ENCODE assay signal across 20 mouse cellular contexts in genomic region chr1:120266460-120266859, GRCm38 (mm10). TPM values are rescaled to one million over a fixed set of nuclear protein-coding genes. Genes with fewer than 3 reads are reported as not detected.
A peak's percentile ranks its signal among the peaks of the same experiment; 100 is the strongest.
DNase-seq lines count a peak whose midpoint lies in the region; ATAC-seq and TF ChIP-seq lines count a peak whose summit lies in the region.
"Had no signal": no experiment of that assay in that cellular context is flagged by ENCODE, and none has a peak within 500 bp of the region (broad histone marks: within the 10 kb centered on the region; RNA-seq: fewer than 3 reads in every experiment).

No protein-coding gene starts in this region.

- no peak overlapping the region for H3K27ac ChIP-seq in kidney, postnatal 0 days
- H3K27ac ChIP-seq in liver, embryonic 11.5 days (ENCODE audit: low read depth, low read length) = peak overlapping the region; percentile 67
- H3K27ac ChIP-seq: embryonic facial prominence, embryonic 10.5 days; forebrain, embryonic 13.5 days; heart, adult 2 months; layer of hippocampus, adult 2 months; midbrain, embryonic 15.5 days; stomach, embryonic 15.5 days had no signal

- H3K36me3 ChIP-seq in kidney, postnatal 0 days (ENCODE audit: insufficient read depth, low read length) = no peaks in the 10 kb centered on the region
- no peaks in the 10 kb centered on the region for H3K36me3 ChIP-seq in liver, embryonic 11.5 days (ENCODE audit: control insufficient read depth, insufficient read depth, low read length)
- H3K36me3 ChIP-seq: embryonic facial prominence, embryonic 10.5 days; midbrain, embryonic 15.5 days; stomach, embryonic 15.5 days had no signal

- H3K9me3 ChIP-seq in kidney, postnatal 0 days (replicated peaks; ENCODE audit: low read length) = no peaks in the 10 kb centered on the region
- no peaks in the 10 kb centered on the region for H3K9me3 ChIP-seq in liver, embryonic 11.5 days (ENCODE audit: control insufficient read depth, low read length)
- H3K9me3 ChIP-seq: embryonic facial prominence, embryonic 10.5 days; forebrain, embryonic 13.5 days; midbrain, embryonic 15.5 days; stomach, embryonic 15.5 days had no signal

- no peak for TF ChIP-seq CTCF in kidney, postnatal 0 days (IDR thresholded peaks at IDR 0.05; ENCODE audit: low read depth)

- H3K4me1 ChIP-seq in kidney, postnatal 0 days (replicated peaks; ENCODE audit: insufficient read depth, low read length) = no peaks in the 10 kb centered on the region
- H3K4me1 ChIP-seq in liver, embryonic 11.5 days (replicated peaks; ENCODE audit: control insufficient read depth, insufficient read depth, low read length) = peaks cover 65% of the 10 kb centered on the region

- no peak overlapping the region for H3K4me3 ChIP-seq in kidney, postnatal 0 days (replicated peaks; ENCODE audit: low read depth, low read length)
- no peak overlapping the region for H3K4me3 ChIP-seq in liver, embryonic 11.5 days (ENCODE audit: low read depth, low read length)
- H3K4me3 ChIP-seq: embryonic facial prominence, embryonic 10.5 days; forebrain, embryonic 13.5 days; heart, adult 2 months; layer of hippocampus, adult 2 months; midbrain, embryonic 15.5 days; stomach, embryonic 15.5 days had no signal

- WGBS in kidney, postnatal 0 days = 61% methylated on average over 4 of the region's 4 CpGs
- 66% methylated on average over 4 of the region's 4 CpGs for WGBS in liver, embryonic 11.5 days

- DNase-seq in kidney, postnatal 0 days (ENCODE audit: low spot score) = peak; percentile 27
- no peak for DNase-seq in kidney, adult 11 months
- DNase-seq in ovary, adult 18-20 months (ENCODE audit: low spot score) = peak; percentile 28
- no peak for DNase-seq in ovary, postnatal 14 days (ENCODE audit: low spot score)
- no peak for DNase-seq in liver, embryonic 11.5 days (ENCODE audit: low spot score)
- peak; percentile 25 for DNase-seq in mesoderm, embryonic 11.5 days (ENCODE audit: low read depth, low spot score)
- no peak for DNase-seq in frontal cortex, postnatal 14 days (ENCODE audit: low spot score in 2 of 2)
- DNase-seq: cerebellum, adult 8-10 months; gastrocnemius, postnatal 25 days; heart, adult 2 months; kidney, adult 18-20 months; kidney, postnatal 10 days; layer of hippocampus, postnatal 36 days; right cerebral cortex, postnatal 25 days had no signal

- no peak overlapping the region for H3K4me2 ChIP-seq in kidney, postnatal 0 days (ENCODE audit: low read length)
- peak overlapping the region; percentile 73 for H3K4me2 ChIP-seq in liver, embryonic 11.5 days
- H3K4me2 ChIP-seq: midbrain, embryonic 15.5 days had no signal

- no peak for ATAC-seq in kidney, postnatal 0 days (replicated peaks; ENCODE audit: low FRiP score, low read depth)
- ATAC-seq in liver, embryonic 11.5 days (replicated peaks; ENCODE audit: low FRiP score) = no peak
- ATAC-seq: midbrain, embryonic 15.5 days; Patski had no signal

- H3K27me3 ChIP-seq in kidney, postnatal 0 days (ENCODE audit: insufficient read depth, low read length) = no peaks in the 10 kb centered on the region
- H3K27me3 ChIP-seq in liver, embryonic 11.5 days (replicated peaks; ENCODE audit: control insufficient read depth, insufficient read depth, low read length) = no peaks in the 10 kb centered on the region
- H3K27me3 ChIP-seq: Patski; stomach, embryonic 15.5 days had no signal

- H3K9ac ChIP-seq in kidney, postnatal 0 days (ENCODE audit: low read depth, low read length) = no peak overlapping the region
- peak overlapping the region; percentile 73; the same call in 1 of the 2 replicates for H3K9ac ChIP-seq in liver, embryonic 11.5 days (ENCODE audit: low read depth, low read length)
- H3K9ac ChIP-seq: forebrain, embryonic 13.5 days; midbrain, embryonic 15.5 days; stomach, embryonic 15.5 days had no signal

RNA-seq across cellular contexts. Expression of gene Steap3, which starts 6.0 kb away (rescaled TPM):
- polyA plus RNA-seq in kidney, postnatal 0 days (2015; fragmentation: Nextera tagmentation; extraction: Ambion mirVana) = 4.6 TPM in 2 replicates
- 74.7 TPM in 2 replicates for polyA plus RNA-seq in liver, embryonic 11.5 days (2014; fragmentation: Nextera tagmentation; extraction: Ambion mirVana)

Comparison
In these comparisons a context has a peak if more than half of its experiments do, and no peak if none do; other contexts are left out.
1. DNase-seq: peak in kidney, postnatal 0 days (single experiment), ovary, adult 18-20 months (single experiment) and mesoderm, embryonic 11.5 days (single experiment); none in kidney, adult 11 months (single experiment), ovary, postnatal 14 days (single experiment), liver, embryonic 11.5 days (single experiment) and frontal cortex, postnatal 14 days (0 of 2).
2. RNA of gene Steap3, which starts 6.0 kb away (polyA plus RNA-seq): 74.7 TPM in liver, embryonic 11.5 days; 4.6 TPM in kidney, postnatal 0 days; every median in the first group is over 10 times any median in the second.